Mouse (Mus musculus) midbrain, postnatal 0 days (tissue): ENCODE results near the gene Rcor1. TPM values are rescaled to one million over a fixed set of nuclear protein-coding genes. Genes with fewer than 3 reads are reported as not detected.
A peak's percentile ranks its signal among the peaks of the same experiment; 100 is the strongest.

Experiments
- ATAC-seq: fragments of 200-750 bp; cut with Nextera tagmentation; 2 replicates; pipeline ENCODE4 v1.8.0; 2017; ENCODE audit warnings: moderate number of reproducible peaks, mild to moderate bottlenecking, moderate TSS enrichment, moderate library complexity; ENCODE audit not compliant: low FRiP score
- DNase-seq: peaks from one replicate; pipeline ENCODE4 v3.0.0-alpha.2; 2015; ENCODE audit warnings: low spot score
- H3K27ac ChIP-seq: fragments of 300-500 bp; sonication (generic); 2 replicates; pipeline ENCODE4 v1.5.1; 2014; ENCODE audit warnings: low read depth, mild to moderate bottlenecking, low read length, mixed read lengths
- H3K27me3 ChIP-seq: fragments of 300-500 bp; sonication (generic); 2 replicates; pipeline ENCODE4 v1.6.1; 2014; ENCODE audit warnings: low read length, control low read depth, mixed read lengths; ENCODE audit not compliant: insufficient read depth
- H3K36me3 ChIP-seq: fragments of 300-500 bp; sonication (generic); 2 replicates; pipeline ENCODE4 v1.6.1; 2014; ENCODE audit warnings: low read length, control low read depth, mixed read lengths; ENCODE audit not compliant: insufficient read depth
- H3K4me1 ChIP-seq: fragments of 300-500 bp; sonication (generic); 2 replicates; pipeline ENCODE4 v1.6.1; 2014; ENCODE audit warnings: mild to moderate bottlenecking, control low read depth, antibody characterized with exemption, low read length, mixed read lengths; ENCODE audit not compliant: insufficient read depth
- H3K4me2 ChIP-seq: fragments of 300-500 bp; sonication (generic); 2 replicates; pipeline ENCODE4 v1.6.1; 2014; ENCODE audit warnings: low read depth, mild to moderate bottlenecking, low read length, mixed read lengths; ENCODE audit not compliant: poor library complexity, severe bottlenecking
- H3K4me3 ChIP-seq: fragments of 300-500 bp; sonication (generic); 2 replicates; pipeline ENCODE4 v1.5.1; 2014; ENCODE audit warnings: low read depth, mild to moderate bottlenecking, low read length, moderate library complexity
- H3K9ac ChIP-seq: fragments of 300-500 bp; sonication (generic); replicated peaks from 2 replicates; pipeline ENCODE4 v1.6.1; 2014; ENCODE audit warnings: mild to moderate bottlenecking, low read length, moderate library complexity, mixed read lengths; ENCODE audit not compliant: poor library complexity, severe bottlenecking
- H3K9me3 ChIP-seq: fragments of 300-500 bp; sonication (generic); 2 replicates; pipeline ENCODE4 v1.6.1; 2016; ENCODE audit warnings: low read length, control low read depth
- CTCF ChIP-seq: IDR thresholded peaks from 2 replicates; pipeline ENCODE4 v1.5.1; 2016; ENCODE audit warnings: antibody characterized with exemption, mild to moderate bottlenecking
- WGBS: fragments of 180-500 bp; shearing (Covaris S2); extraction: QIAGEN DNeasy Blood & Tissue Kit; methylation state at CpG from one replicate; pipeline ENCODE4 v1.1.7; 2014; 5-methylcytosine and 5-hydroxymethylcytosine counted together
- polyA plus RNA-seq: library from polyadenylated mRNA; unstranded; fragments of >200 nt; fragmentation: Nextera tagmentation; extraction: Ambion mirVana; gene quantifications from 2 replicates; pipeline ENCODE4 v1.2.1, GENCODE M21; 2015
- total RNA-seq: library from RNA; depleted of rRNA; stranded (reverse); fragments of >200 nt; gene quantifications from 2 replicates; pipeline ENCODE4 v1.2.3, GENCODE M21; 2014

Rcor1 gene
- total and polyA plus RNA-seq, 2 experiments from 2014 or later = 2.7 to 14.9 TPM

GRCm38 (mm10) chr12:111153946-111154345 lies 114.8 kb downstream of the Rcor1 start:
- H3K36me3 ChIP-seq = no peaks in the 10 kb centered on the region
- H3K9ac ChIP-seq = no peak overlapping the region
- TF ChIP-seq CTCF = no peak
- H3K4me2 ChIP-seq = no peak overlapping the region
- no peaks in the 10 kb centered on the region for H3K27me3 ChIP-seq
- no peaks in the 10 kb centered on the region for H3K9me3 ChIP-seq
- DNase-seq (no peak), ATAC-seq (no peak)
- no peak overlapping the region for H3K4me3 ChIP-seq
- WGBS = 64% methylated on average over 5 of the region's 5 CpGs
- no peak overlapping the region for H3K27ac ChIP-seq
- H3K4me1 ChIP-seq = no peaks in the 10 kb centered on the region

GRCm38 (mm10) chr12:111154641-111155040 lies 115.5 kb downstream of the Rcor1 start:
- Histone ChIP-seq H3K9me3 (no peaks in the 10 kb centered on the region), H3K4me3 (no peak overlapping the region), H3K27ac (no peak overlapping the region), H3K27me3 (no peaks in the 10 kb centered on the region), H3K4me2 (no peak overlapping the region), H3K36me3 (no peaks in the 10 kb centered on the region), H3K9ac (no peak overlapping the region), H3K4me1 (no peaks in the 10 kb centered on the region)
- ATAC-seq (no peak), DNase-seq (no peak)
- WGBS = 86% methylated on average over 6 of the region's 6 CpGs
- TF ChIP-seq CTCF = no peak

GRCm38 (mm10) chr12:111155756-111156155 lies 116.6 kb downstream of the Rcor1 start:
- 92% methylated on average over 1 of the region's 1 CpGs for WGBS
- Histone ChIP-seq H3K9ac (no peak overlapping the region), H3K4me1 (no peaks in the 10 kb centered on the region), H3K27ac (no peak overlapping the region), H3K4me3 (no peak overlapping the region), H3K4me2 (no peak overlapping the region), H3K9me3 (no peaks in the 10 kb centered on the region), H3K27me3 (no peaks in the 10 kb centered on the region), H3K36me3 (no peaks in the 10 kb centered on the region)
- no peak for TF ChIP-seq CTCF
- DNase-seq = no peak
- ATAC-seq = no peak

GRCm38 (mm10) chr12:111159659-111160428 lies 120.7 kb downstream of the Rcor1 start:
- Histone ChIP-seq H3K27ac (no peak overlapping the region), H3K27me3 (no peaks in the 10 kb centered on the region), H3K36me3 (no peaks in the 10 kb centered on the region), H3K9me3 (no peaks in the 10 kb centered on the region), H3K4me2 (no peak overlapping the region), H3K4me3 (no peak overlapping the region), H3K4me1 (peaks cover 13% of the 10 kb centered on the region), H3K9ac (no peak overlapping the region)
- TF ChIP-seq CTCF = no peak
- DNase-seq (no peak), ATAC-seq (no peak)
- 68% methylated on average over 12 of the region's 12 CpGs for WGBS

- Histone ChIP-seq H3K27me3 (no peaks in the 10 kb centered on the region), H3K4me2 (no peak overlapping the region), H3K36me3 (no peaks in the 10 kb centered on the region), H3K27ac (no peak overlapping the region), H3K9me3 (no peaks in the 10 kb centered on the region), H3K9ac (no peak overlapping the region), H3K4me1 (peaks cover 17% of the 10 kb centered on the region), H3K4me3 (no peak overlapping the region)
- ATAC-seq (no peak), DNase-seq (no peak)
- no peak for TF ChIP-seq CTCF
- 94% methylated on average over 10 of the region's 10 CpGs for WGBS
Observed at GRCm38 (mm10) chr12:111160871-111161270, 121.7 kb downstream of the Rcor1 start.

GRCm38 (mm10) chr12:111161943-111162311 lies 122.8 kb downstream of the Rcor1 start:
- Histone ChIP-seq H3K4me2 (peak overlapping the region; percentile 38), H3K4me3 (peak overlapping the region; percentile 5), H3K9ac (peak overlapping the region; percentile 24), H3K27ac (peak overlapping the region; percentile 83), H3K36me3 (no peaks in the 10 kb centered on the region), H3K27me3 (no peaks in the 10 kb centered on the region), H3K4me1 (peaks cover 17% of the 10 kb centered on the region), H3K9me3 (no peaks in the 10 kb centered on the region)
- 27% methylated on average over 7 of the region's 7 CpGs for WGBS
- ATAC-seq (no peak; the same call in 1 of the 2 replicates), DNase-seq (no peak)
- no peak for TF ChIP-seq CTCF
